Mouse (Mus musculus): Measurements from ENCODE around the gene Gbp2. TPM values are rescaled to one million over a fixed set of nuclear protein-coding genes. Genes with fewer than 3 reads are reported as not detected.

Gene Gbp2
- polyA plus RNA-seq (2016; fragmentation: Nextera tagmentation; extraction: Ambion mirVana): 0.16 TPM in 1 of 2 replicates, not detected in the other

- Histone ChIP-seq H3K27ac (no peak within 1 kb of the TSS), H3K27me3 (ENCODE audit: low read depth, poor library complexity, severe bottlenecking) (no peaks in the 10 kb centered on the region), H3K9me3 (replicated peaks) (no peaks in the 10 kb centered on the region), H3K36me3 (no peaks in the 10 kb centered on the region), H3K4me1 (no peaks in the 10 kb centered on the region), H3K4me3 (no peak within 1 kb of the TSS)
- no peak for DNase-seq (ENCODE audit: low spot score)
- WGBS: 79% methylated on average over 4 of the region's 4 CpGs
Measured at GRCm38 (mm10) chr3:142620111-142620955, at the start of gene Gbp2. Gene Gbp2, plus strand, starts transcription at chr3:142620602.

- 87% methylated on average over 4 of the region's 4 CpGs for WGBS
- Histone ChIP-seq H3K27ac (no peak overlapping the region), H3K4me1 (no peaks in the 10 kb centered on the region), H3K27me3 (ENCODE audit: low read depth, poor library complexity, severe bottlenecking) (no peaks in the 10 kb centered on the region), H3K4me3 (no peak overlapping the region), H3K9me3 (replicated peaks) (no peaks in the 10 kb centered on the region), H3K36me3 (no peaks in the 10 kb centered on the region)
- DNase-seq (ENCODE audit: low spot score): no peak
Measured at GRCm38 (mm10) chr3:142570738-142571137, 49.7 kb upstream of the Gbp2 start.

- Histone ChIP-seq H3K36me3 (no peaks in the 10 kb centered on the region), H3K27ac (no peak overlapping the region), H3K4me1 (no peaks in the 10 kb centered on the region), H3K27me3 (ENCODE audit: low read depth, poor library complexity, severe bottlenecking) (no peaks in the 10 kb centered on the region), H3K9me3 (replicated peaks) (no peaks in the 10 kb centered on the region), H3K4me3 (no peak overlapping the region)
- 87% methylated on average over 3 of the region's 3 CpGs for WGBS
- no peak for DNase-seq (ENCODE audit: low spot score)
Measured at GRCm38 (mm10) chr3:142577108-142577507, 43.3 kb upstream of the Gbp2 start.

- H3K9me3 ChIP-seq (replicated peaks): no peaks in the 10 kb centered on the region
- H3K27me3 ChIP-seq (ENCODE audit: low read depth, poor library complexity, severe bottlenecking): no peaks in the 10 kb centered on the region
- H3K36me3 ChIP-seq: no peaks in the 10 kb centered on the region
- H3K4me3 ChIP-seq: no peak overlapping the region
- WGBS: 87% methylated on average over 4 of the region's 4 CpGs
- H3K4me1 ChIP-seq: no peaks in the 10 kb centered on the region
- H3K27ac ChIP-seq: no peak overlapping the region
- no peak for DNase-seq (ENCODE audit: low spot score)
Measured at GRCm38 (mm10) chr3:142578342-142578741, 42.1 kb upstream of the Gbp2 start.

GRCm38 (mm10) chr3:142583067-142583466, 37.3 kb upstream of the Gbp2 start:
- H3K27me3 ChIP-seq (ENCODE audit: low read depth, poor library complexity, severe bottlenecking): no peaks in the 10 kb centered on the region
- H3K4me1 ChIP-seq: no peaks in the 10 kb centered on the region
- H3K27ac ChIP-seq: no peak overlapping the region
- no peak for DNase-seq (ENCODE audit: low spot score)
- 94% methylated on average over 4 of the region's 4 CpGs for WGBS
- no peaks in the 10 kb centered on the region for H3K9me3 ChIP-seq (replicated peaks)
- H3K36me3 ChIP-seq: no peaks in the 10 kb centered on the region
- H3K4me3 ChIP-seq: no peak overlapping the region

GRCm38 (mm10) chr3:142587386-142587785, 33.0 kb upstream of the Gbp2 start:
- Histone ChIP-seq H3K4me1 (no peaks in the 10 kb centered on the region), H3K9me3 (replicated peaks) (no peaks in the 10 kb centered on the region), H3K36me3 (no peaks in the 10 kb centered on the region), H3K4me3 (no peak overlapping the region), H3K27ac (no peak overlapping the region), H3K27me3 (ENCODE audit: low read depth, poor library complexity, severe bottlenecking) (no peaks in the 10 kb centered on the region)
- DNase-seq (ENCODE audit: low spot score): no peak

- no peak overlapping the region for H3K27ac ChIP-seq
- WGBS: 83% methylated on average over 2 of the region's 2 CpGs
- no peaks in the 10 kb centered on the region for H3K27me3 ChIP-seq (ENCODE audit: low read depth, poor library complexity, severe bottlenecking)
- H3K4me3 ChIP-seq: no peak overlapping the region
- no peaks in the 10 kb centered on the region for H3K36me3 ChIP-seq
- no peaks in the 10 kb centered on the region for H3K9me3 ChIP-seq (replicated peaks)
- no peak for DNase-seq (ENCODE audit: low spot score)
- H3K4me1 ChIP-seq: no peaks in the 10 kb centered on the region
Measured at GRCm38 (mm10) chr3:142588888-142589287, 31.5 kb upstream of the Gbp2 start.

- no peaks in the 10 kb centered on the region for H3K9me3 ChIP-seq (replicated peaks)
- H3K36me3 ChIP-seq: no peaks in the 10 kb centered on the region
- H3K27ac ChIP-seq: no peak overlapping the region
- no peak overlapping the region for H3K4me3 ChIP-seq
- WGBS: 87% methylated on average over 4 of the region's 4 CpGs
- no peaks in the 10 kb centered on the region for H3K4me1 ChIP-seq
- no peaks in the 10 kb centered on the region for H3K27me3 ChIP-seq (ENCODE audit: low read depth, poor library complexity, severe bottlenecking)
- DNase-seq (ENCODE audit: low spot score): no peak
Measured at GRCm38 (mm10) chr3:142590431-142591067, 29.9 kb upstream of the Gbp2 start.

GRCm38 (mm10) chr3:142594547-142594946, 25.9 kb upstream of the Gbp2 start, which contains the start of gene Gbp2b:
Gene Gbp2b, plus strand, starts transcription at chr3:142594847.
- no peak for DNase-seq (ENCODE audit: low spot score)
- Histone ChIP-seq H3K27me3 (ENCODE audit: low read depth, poor library complexity, severe bottlenecking) (no peaks in the 10 kb centered on the region), H3K36me3 (no peaks in the 10 kb centered on the region), H3K4me3 (no peak within 1 kb of the TSS), H3K9me3 (replicated peaks) (no peaks in the 10 kb centered on the region), H3K4me1 (no peaks in the 10 kb centered on the region), H3K27ac (no peak within 1 kb of the TSS)
- WGBS: 68% methylated on average over 1 of the region's 1 CpGs

- Histone ChIP-seq H3K9me3 (replicated peaks) (no peaks in the 10 kb centered on the region), H3K4me1 (no peaks in the 10 kb centered on the region), H3K27ac (no peak overlapping the region), H3K36me3 (no peaks in the 10 kb centered on the region), H3K4me3 (no peak overlapping the region), H3K27me3 (ENCODE audit: low read depth, poor library complexity, severe bottlenecking) (no peaks in the 10 kb centered on the region)
- 91% methylated on average over 3 of the region's 3 CpGs for WGBS
- no peak for DNase-seq (ENCODE audit: low spot score)
Measured at GRCm38 (mm10) chr3:142597923-142598322, 22.5 kb upstream of the Gbp2 start.

GRCm38 (mm10) chr3:142601675-142602074, 18.7 kb upstream of the Gbp2 start:
- Histone ChIP-seq H3K27me3 (ENCODE audit: low read depth, poor library complexity, severe bottlenecking) (no peaks in the 10 kb centered on the region), H3K27ac (no peak overlapping the region), H3K9me3 (replicated peaks) (no peaks in the 10 kb centered on the region), H3K4me1 (no peaks in the 10 kb centered on the region), H3K36me3 (no peaks in the 10 kb centered on the region), H3K4me3 (no peak overlapping the region)
- DNase-seq (ENCODE audit: low spot score): no peak

- 87% methylated on average over 3 of the region's 3 CpGs for WGBS
- no peaks in the 10 kb centered on the region for H3K36me3 ChIP-seq
- no peak overlapping the region for H3K4me3 ChIP-seq
- no peak overlapping the region for H3K27ac ChIP-seq
- DNase-seq (ENCODE audit: low spot score): no peak
- no peaks in the 10 kb centered on the region for H3K27me3 ChIP-seq (ENCODE audit: low read depth, poor library complexity, severe bottlenecking)
- H3K4me1 ChIP-seq: no peaks in the 10 kb centered on the region
- H3K9me3 ChIP-seq (replicated peaks): no peaks in the 10 kb centered on the region
Measured at GRCm38 (mm10) chr3:142618658-142619057, 1.7 kb upstream of the Gbp2 start.

GRCm38 (mm10) chr3:142619606-142620005, 796 bp upstream of the Gbp2 start:
- Histone ChIP-seq H3K4me1 (no peaks in the 10 kb centered on the region), H3K27me3 (ENCODE audit: low read depth, poor library complexity, severe bottlenecking) (no peaks in the 10 kb centered on the region), H3K9me3 (replicated peaks) (no peaks in the 10 kb centered on the region), H3K4me3 (no peak overlapping the region), H3K27ac (no peak overlapping the region), H3K36me3 (no peaks in the 10 kb centered on the region)
- DNase-seq (ENCODE audit: low spot score): no peak
- 53% methylated on average over 1 of the region's 1 CpGs for WGBS
